Mouse (Mus musculus) forebrain, embryonic 12.5 days (tissue): ENCODE data around the gene Diablo. TPM values are rescaled to one million over a fixed set of nuclear protein-coding genes. Genes with fewer than 3 reads are reported as not detected.
"Not testable (repeated sequence)": the region's sequence is repeated elsewhere in the genome, so short reads cannot be mapped to it uniquely, and the experiment has no call there.

Experiments
- ATAC-seq: fragments of 200-750 bp; cut with Nextera tagmentation; 2 replicates; pipeline ENCODE4 v1.8.0; 2017; ENCODE audit warnings: moderate TSS enrichment; ENCODE audit not compliant: low FRiP score
- H3K27ac ChIP-seq: fragments of 300-500 bp; sonication (generic); 2 replicates; pipeline ENCODE4 v1.5.1; 2016; ENCODE audit warnings: mild to moderate bottlenecking
- H3K27me3 ChIP-seq: fragments of 300-500 bp; sonication (generic); 2 replicates; pipeline ENCODE4 v1.6.1; 2016; ENCODE audit warnings: mild to moderate bottlenecking
- H3K36me3 ChIP-seq: fragments of 300-500 bp; sonication (generic); replicated peaks from 2 replicates; pipeline ENCODE4 v1.6.1; 2016; ENCODE audit warnings: mild to moderate bottlenecking
- H3K4me1 ChIP-seq: fragments of 300-500 bp; sonication (generic); 2 replicates; pipeline ENCODE4 v1.6.1; 2016
- H3K4me2 ChIP-seq: fragments of 300-500 bp; sonication (generic); 2 replicates; pipeline ENCODE4 v1.6.1; 2016; ENCODE audit warnings: mild to moderate bottlenecking, moderate library complexity
- H3K4me3 ChIP-seq: fragments of 300-500 bp; sonication (generic); replicated peaks from 2 replicates; pipeline ENCODE4 v1.5.1; 2016; ENCODE audit warnings: mild to moderate bottlenecking
- H3K9ac ChIP-seq: fragments of 300-500 bp; sonication (generic); 2 replicates; pipeline ENCODE4 v1.6.1; 2016; ENCODE audit warnings: mild to moderate bottlenecking
- H3K9me3 ChIP-seq: fragments of 300-500 bp; sonication (generic); 2 replicates; pipeline ENCODE4 v1.6.1; 2016
- WGBS: fragments of 180-500 bp; shearing (Covaris S2); methylation state at CpG from one replicate; pipeline ENCODE4 v1.1.7; 2016; 5-methylcytosine and 5-hydroxymethylcytosine counted together
- polyA plus RNA-seq: library from polyadenylated mRNA; unstranded; fragments of >200 nt; fragmentation: Nextera tagmentation; extraction: Ambion mirVana; gene quantifications from 2 replicates; pipeline ENCODE4 v1.2.1, GENCODE M21; 2016

The Diablo gene
- polyA plus RNA-seq, 1 experiment from 2014 or later, result 128 TPM

GRCm38 (mm10) chr5:123524393-123524750 is 396 bp upstream of the Diablo start:
- peak overlapping the region; percentile 86 for H3K4me2 ChIP-seq
- peaks cover 22% of the 10 kb centered on the region for H3K36me3 ChIP-seq
- peak overlapping the region; percentile 47; the same call in 1 of the 2 replicates for H3K27ac ChIP-seq
- WGBS, result 0% methylated on average over 23 of the region's 27 CpGs
- ATAC-seq, result peak; percentile 94
- peak overlapping the region; percentile 59 for H3K9ac ChIP-seq
- H3K9me3 ChIP-seq, result no peaks in the 10 kb centered on the region
- peak overlapping the region; percentile 93 for H3K4me3 ChIP-seq
- no peaks in the 10 kb centered on the region for H3K27me3 ChIP-seq
- H3K4me1 ChIP-seq, result peaks cover 32% of the 10 kb centered on the region

GRCm38 (mm10) chr5:123522166-123522565 is 1.8 kb downstream of the Diablo start:
- H3K4me2 ChIP-seq, result no peak overlapping the region
- H3K27me3 ChIP-seq, result no peaks in the 10 kb centered on the region
- H3K9me3 ChIP-seq, result no peaks in the 10 kb centered on the region
- H3K36me3 ChIP-seq, result peaks cover 29% of the 10 kb centered on the region
- H3K27ac ChIP-seq, result no peak overlapping the region
- no peak overlapping the region for H3K4me3 ChIP-seq
- H3K9ac ChIP-seq, result no peak overlapping the region
- 74% methylated on average over 1 of the region's 1 CpGs for WGBS
- no peak for ATAC-seq
- H3K4me1 ChIP-seq, result peaks cover 32% of the 10 kb centered on the region

DNA sequence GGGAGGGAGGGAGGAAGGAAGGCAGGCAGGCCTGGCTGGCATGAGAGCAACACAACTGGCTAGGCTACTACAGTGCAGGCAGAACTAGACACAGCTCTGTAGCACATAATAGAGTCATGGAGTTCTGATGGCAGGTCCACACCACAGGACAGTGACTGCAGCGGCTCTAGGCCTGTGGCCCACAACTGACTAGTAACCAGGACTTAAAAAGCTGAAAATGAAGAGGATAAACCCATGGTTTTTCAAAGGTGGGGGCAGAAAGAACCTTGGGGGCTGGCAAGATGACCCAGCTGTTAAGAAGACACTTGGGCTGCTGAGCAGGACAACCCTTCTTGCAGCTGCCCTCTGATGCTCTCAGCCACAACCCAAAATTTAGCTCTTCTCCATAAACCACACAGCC is 2.4 kb downstream of the Diablo start:
- 96% methylated on average over 1 of the region's 1 CpGs for WGBS
- Histone ChIP-seq H3K4me2 (no peak overlapping the region), H3K27ac (no peak overlapping the region), H3K4me1 (peaks cover 32% of the 10 kb centered on the region), H3K27me3 (no peaks in the 10 kb centered on the region), H3K4me3 (no peak overlapping the region), H3K9ac (no peak overlapping the region), H3K36me3 (peaks cover 34% of the 10 kb centered on the region), H3K9me3 (no peaks in the 10 kb centered on the region)
- ATAC-seq, result no peak

DNA sequence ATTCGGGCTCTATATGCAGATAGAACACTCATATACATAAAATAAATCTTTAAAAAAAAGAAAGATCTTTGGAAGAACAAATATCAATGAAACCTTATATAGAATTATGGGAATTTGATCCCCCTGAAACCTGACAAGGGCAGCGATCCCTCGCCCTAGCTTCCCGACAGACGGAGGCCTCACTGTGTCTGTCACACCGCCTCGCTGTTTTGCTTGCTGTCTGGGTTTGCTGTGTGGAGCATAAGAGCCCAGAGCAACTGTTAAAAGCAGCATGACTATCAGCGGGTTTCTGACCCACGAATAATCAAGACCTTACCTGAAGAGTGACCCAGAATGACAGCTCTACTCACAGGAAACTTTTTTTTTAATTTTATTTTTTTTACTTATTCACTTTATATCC is 3.3 kb downstream of the Diablo start:
- Histone ChIP-seq H3K4me3 (no peak overlapping the region), H3K27me3 (no peaks in the 10 kb centered on the region), H3K9me3 (no peaks in the 10 kb centered on the region), H3K4me2 (no peak overlapping the region), H3K36me3 (peaks cover 44% of the 10 kb centered on the region), H3K9ac (no peak overlapping the region), H3K4me1 (peaks cover 32% of the 10 kb centered on the region), H3K27ac (no peak overlapping the region)
- no peak for ATAC-seq
- 87% methylated on average over 9 of the region's 9 CpGs for WGBS

DNA sequence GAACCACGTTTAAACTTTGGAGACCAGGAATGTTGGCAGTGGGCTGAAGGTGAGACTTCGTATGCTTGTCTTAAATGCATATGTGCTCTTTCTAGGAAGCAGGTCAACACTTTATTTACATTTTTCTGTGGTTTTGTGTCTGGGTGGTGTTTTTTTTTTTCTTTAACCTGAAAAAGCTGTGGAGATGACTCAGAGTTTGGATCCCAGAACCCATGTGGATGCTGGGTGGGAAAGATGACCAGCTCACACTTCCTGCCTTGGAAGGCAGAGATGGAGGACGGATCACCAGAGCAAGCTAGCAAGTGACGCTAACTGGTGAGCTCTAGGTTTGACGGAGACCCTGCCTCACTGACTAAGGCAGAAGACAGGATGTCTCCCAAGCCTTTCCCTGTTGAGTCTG is 9.1 kb downstream of the Diablo start:
- 91% methylated on average over 5 of the region's 5 CpGs for WGBS
- no peaks in the 10 kb centered on the region for H3K27me3 ChIP-seq
- no peak overlapping the region for H3K27ac ChIP-seq
- H3K4me1 ChIP-seq, result no peaks in the 10 kb centered on the region
- H3K36me3 ChIP-seq, result peaks cover 80% of the 10 kb centered on the region
- ATAC-seq, result no peak
- H3K4me3 ChIP-seq, result no peak overlapping the region
- H3K4me2 ChIP-seq, result no peak overlapping the region
- H3K9ac ChIP-seq, result no peak overlapping the region
- H3K9me3 ChIP-seq, result no peaks in the 10 kb centered on the region

DNA sequence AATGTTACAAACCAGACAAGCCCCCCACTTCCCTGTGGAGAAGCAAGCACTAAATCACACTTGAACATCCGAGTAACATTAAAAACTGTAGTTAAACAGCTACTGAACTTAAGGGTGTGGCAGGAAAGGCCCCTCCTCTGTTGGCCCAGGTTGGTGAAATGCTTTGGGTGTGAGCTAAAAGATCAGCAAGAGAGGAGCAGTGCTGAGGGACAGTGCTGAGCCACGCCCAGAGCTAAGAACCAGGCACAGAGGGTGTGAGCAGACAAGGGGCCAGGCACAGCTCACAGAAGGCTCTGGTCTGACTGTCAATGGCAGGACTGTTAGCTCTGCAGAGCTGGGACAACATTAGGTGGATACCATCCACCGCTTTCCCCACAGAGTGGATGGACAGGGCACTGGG is 11.9 kb downstream of the Diablo start:
- ATAC-seq, result no peak
- H3K36me3 ChIP-seq, result peaks cover 52% of the 10 kb centered on the region
- H3K27ac ChIP-seq, result no peak overlapping the region
- peaks cover 5% of the 10 kb centered on the region for H3K27me3 ChIP-seq
- H3K4me1 ChIP-seq, result peaks cover 15% of the 10 kb centered on the region
- no peak overlapping the region for H3K4me3 ChIP-seq
- no peaks in the 10 kb centered on the region for H3K9me3 ChIP-seq
- no peak overlapping the region for H3K4me2 ChIP-seq
- H3K9ac ChIP-seq, result no peak overlapping the region
- 75% methylated on average over 3 of the region's 3 CpGs for WGBS

DNA sequence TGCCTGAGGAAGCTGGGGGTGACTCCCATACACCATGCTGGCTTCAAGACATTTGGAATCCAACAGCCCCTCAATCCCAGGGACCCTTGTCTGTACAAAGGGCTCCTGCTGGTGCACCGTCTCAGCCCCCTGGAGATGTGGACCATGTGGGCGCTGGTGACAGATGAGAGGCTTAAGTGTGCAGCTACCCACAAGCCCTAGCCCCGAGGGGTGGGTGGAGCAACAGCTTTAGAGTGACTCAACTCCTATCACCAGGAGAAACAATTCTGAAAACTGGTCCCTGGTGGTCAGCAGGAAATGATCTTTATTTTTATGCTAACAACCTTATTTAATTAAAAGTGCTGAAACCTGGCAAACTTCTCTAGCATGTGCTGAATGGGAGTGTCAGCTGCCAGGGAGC is 12.6 kb downstream of the Diablo start:
- not testable (repeated sequence) for H3K9me3 ChIP-seq, H3K4me3 ChIP-seq, H3K4me2 ChIP-seq, H3K9ac ChIP-seq, H3K27ac ChIP-seq, H3K27me3 ChIP-seq, ATAC-seq
- H3K4me1 ChIP-seq, result peaks cover 15% of the 10 kb centered on the region
- 80% methylated on average over 3 of the region's 3 CpGs for WGBS
- peaks cover 45% of the 10 kb centered on the region for H3K36me3 ChIP-seq

GRCm38 (mm10) chr5:123510160-123510559 is 13.8 kb downstream of the Diablo start, which contains the start of gene B3gnt4:
Gene B3gnt4 (plus strand): TSS chr5:123510460.
- no peak for ATAC-seq
- 95% methylated on average over 5 of the region's 5 CpGs for WGBS
- Histone ChIP-seq H3K9me3 (no peaks in the 10 kb centered on the region), H3K9ac (no peak within 1 kb of the TSS), H3K4me1 (peaks cover 15% of the 10 kb centered on the region), H3K27me3 (peaks cover 9% of the 10 kb centered on the region), H3K4me2 (peak within 1 kb of the TSS; percentile 91), H3K4me3 (no peak within 1 kb of the TSS), H3K36me3 (peaks cover 33% of the 10 kb centered on the region), H3K27ac (no peak within 1 kb of the TSS)

GRCm38 (mm10) chr5:123508921-123509320 is 15.1 kb downstream of the Diablo start:
- ATAC-seq, result no peak
- Histone ChIP-seq H3K36me3 (peaks cover 30% of the 10 kb centered on the region), H3K4me2 (peak overlapping the region; percentile 91), H3K9ac (peak overlapping the region; percentile 70), H3K4me3 (peak overlapping the region; percentile 61), H3K27me3 (peaks cover 9% of the 10 kb centered on the region), H3K27ac (no peak overlapping the region), H3K4me1 (peaks cover 15% of the 10 kb centered on the region), H3K9me3 (no peaks in the 10 kb centered on the region)
- 7% methylated on average over 12 of the region's 12 CpGs for WGBS

- ATAC-seq, result peak; percentile 92
- H3K4me1 ChIP-seq, result peaks cover 18% of the 10 kb centered on the region
- under 1% methylated on average over 56 of the region's 59 CpGs for WGBS
These were observed 15.8 kb downstream of the Diablo start for GRCm38 (mm10) chr5:123507936-123508723.

GRCm38 (mm10) chr5:123501973-123502372 is 22.0 kb downstream of the Diablo start:
- ATAC-seq, result no peak
- WGBS, result 83% methylated on average over 4 of the region's 4 CpGs

More at GRCm38 (mm10) chr5:123507936-123508723, 15.8 kb downstream of the Diablo start:
- H3K9me3 ChIP-seq, result no peaks in the 10 kb centered on the region
- H3K27me3 ChIP-seq, result peaks cover 9% of the 10 kb centered on the region
- H3K4me3 ChIP-seq, result peak overlapping the region; percentile 61
- H3K9ac ChIP-seq, result peak overlapping the region; percentile 70
- H3K4me2 ChIP-seq, result peak overlapping the region; percentile 91
- H3K27ac ChIP-seq, result no peak overlapping the region
- H3K36me3 ChIP-seq, result peaks cover 26% of the 10 kb centered on the region

DNA sequence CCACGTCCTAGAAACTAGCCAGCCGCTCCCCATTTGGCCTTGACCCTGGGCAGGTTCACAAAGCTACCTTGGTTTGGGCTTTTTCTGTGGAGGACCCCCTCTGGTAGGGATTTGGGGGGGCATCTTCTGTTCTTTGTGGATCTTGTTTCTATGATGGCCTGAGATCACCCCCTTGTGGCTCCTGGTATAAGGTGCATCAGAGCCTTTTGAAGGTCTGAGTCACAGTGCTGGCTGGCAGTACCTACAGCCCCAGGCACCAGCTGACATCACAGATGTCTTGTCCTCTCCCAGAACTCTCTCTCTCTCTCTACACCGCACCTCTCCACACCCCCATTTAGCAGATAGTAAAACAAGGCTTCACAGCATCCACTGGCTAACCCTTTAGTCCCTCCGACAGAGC is 24.3 kb downstream of the Diablo start:
- Histone ChIP-seq H3K9me3 (no peaks in the 10 kb centered on the region), H3K27ac (no peak overlapping the region), H3K9ac (no peak overlapping the region), H3K27me3 (peaks cover 19% of the 10 kb centered on the region; the same call in 1 of the 2 replicates), H3K4me3 (no peak overlapping the region), H3K4me1 (peaks cover 12% of the 10 kb centered on the region), H3K4me2 (no peak overlapping the region), H3K36me3 (no peaks in the 10 kb centered on the region)
- WGBS, result 45% methylated on average over 4 of the region's 4 CpGs
- ATAC-seq, result no peak

More at GRCm38 (mm10) chr5:123501973-123502372, 22.0 kb downstream of the Diablo start:
- Histone ChIP-seq H3K9ac (no peak overlapping the region), H3K4me2 (no peak overlapping the region), H3K4me1 (peaks cover 12% of the 10 kb centered on the region), H3K36me3 (no peaks in the 10 kb centered on the region), H3K27me3 (peaks cover 18% of the 10 kb centered on the region; the same call in 1 of the 2 replicates), H3K27ac (no peak overlapping the region), H3K4me3 (no peak overlapping the region), H3K9me3 (no peaks in the 10 kb centered on the region)

GRCm38 (mm10) chr5:123489935-123490334 is 34.0 kb downstream of the Diablo start:
- no peak overlapping the region for H3K9ac ChIP-seq
- ATAC-seq, result no peak
- peaks cover 7% of the 10 kb centered on the region; the same call in 1 of the 2 replicates for H3K27me3 ChIP-seq
- no peak overlapping the region for H3K4me3 ChIP-seq
- no peaks in the 10 kb centered on the region for H3K9me3 ChIP-seq
- H3K4me1 ChIP-seq, result peaks cover 8% of the 10 kb centered on the region
- H3K36me3 ChIP-seq, result no peaks in the 10 kb centered on the region
- WGBS, result 70% methylated on average over 9 of the region's 9 CpGs
- H3K4me2 ChIP-seq, result no peak overlapping the region
- no peak overlapping the region for H3K27ac ChIP-seq
